In the genomic region with DNA sequence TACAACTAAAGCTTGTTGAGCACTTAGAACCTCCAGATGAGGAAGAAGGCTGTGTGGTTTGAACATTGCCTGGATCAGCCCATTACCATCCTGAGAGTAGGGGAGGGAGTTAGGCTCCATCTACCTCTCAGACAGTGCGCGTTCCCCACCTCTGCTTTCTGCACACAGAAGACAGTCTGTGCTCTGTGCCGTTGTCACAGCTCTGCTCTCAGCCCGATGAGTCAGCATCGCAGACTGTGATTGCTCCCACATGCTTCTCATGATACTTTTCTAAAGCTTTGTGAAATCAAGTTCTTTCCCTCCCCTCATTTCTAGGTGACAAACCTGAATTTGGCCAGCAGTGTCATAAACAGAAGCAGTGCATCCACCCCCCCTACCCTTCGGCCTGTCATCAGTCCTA, we compare ENCODE assay signal across 15 mouse cellular contexts.
DNase-seq lines count a peak whose midpoint lies in the region; ATAC-seq lines count a peak whose summit lies in the region.
"Had no signal": no experiment of that assay in that cellular context is flagged by ENCODE, and none has a peak within 500 bp of the region (broad histone marks: within the 10 kb centered on the region; RNA-seq: fewer than 3 reads in every experiment).

No protein-coding gene starts in this region.

- intact Hi-C loops in left cerebral cortex, postnatal 4 days (cut with DNase I) = loop anchor here (5.0 kb wide), 1 partner anchor 121 kb away; the partner anchor contains the start of gene Tgfb3
- intact Hi-C loops in left cerebral cortex, postnatal 36 days (cut with DNase I) = no loop called here

- no peak for ATAC-seq in kidney, embryonic 14.5 days (ENCODE audit: low FRiP score, low TSS enrichment)

- no peak overlapping the region for H3K4me3 ChIP-seq in kidney, embryonic 14.5 days (ENCODE audit: low read length)
- H3K4me3 ChIP-seq: hindbrain, embryonic 15.5 days; kidney, embryonic 15.5 days had no signal

- no peaks in the 10 kb centered on the region for H3K27me3 ChIP-seq in splenic B cell, adult 2 months (ENCODE audit: control insufficient read depth, insufficient read depth, low read length, poor library complexity, severe bottlenecking)
- H3K27me3 ChIP-seq in kidney, embryonic 14.5 days (ENCODE audit: control insufficient read depth, insufficient read depth, low read length) = no peaks in the 10 kb centered on the region
- H3K27me3 ChIP-seq: hindbrain, embryonic 15.5 days; kidney, embryonic 15.5 days had no signal

- no peaks in the 10 kb centered on the region for H3K9me3 ChIP-seq in kidney, embryonic 14.5 days (ENCODE audit: control insufficient read depth, low read length)
- H3K9me3 ChIP-seq: hindbrain, embryonic 15.5 days; kidney, embryonic 15.5 days had no signal

- no peak overlapping the region for H3K4me2 ChIP-seq in kidney, embryonic 14.5 days (replicated peaks; ENCODE audit: low read depth, low read length)
- H3K4me2 ChIP-seq: hindbrain, embryonic 15.5 days; kidney, embryonic 15.5 days had no signal

- no peaks in the 10 kb centered on the region for H3K36me3 ChIP-seq in splenic B cell, adult 2 months (ENCODE audit: control insufficient read depth, insufficient read depth, low read length, poor library complexity, severe bottlenecking)
- H3K36me3 ChIP-seq in kidney, embryonic 14.5 days (ENCODE audit: control insufficient read depth, insufficient read depth, low read length) = no peaks in the 10 kb centered on the region; the same call in 1 of the 2 replicates

- H3K4me1 ChIP-seq in kidney, embryonic 14.5 days (ENCODE audit: control insufficient read depth, insufficient read depth, low read length) = peaks cover 15% of the 10 kb centered on the region; the same call in 1 of the 2 replicates
- H3K4me1 ChIP-seq: hindbrain, embryonic 15.5 days had no signal

- peak; percentile 75 for DNase-seq in left cerebral cortex, adult 11 months (ENCODE audit: low spot score)
- DNase-seq in left cerebral cortex, postnatal 4 days = no peak
- DNase-seq in frontal cortex, postnatal 10 days (ENCODE audit: low spot score in 2 of 2) = peak; percentile 39 to 43
- DNase-seq in left cerebral cortex, postnatal 36 days (ENCODE audit: low spot score in 2 of 2) = peak; percentile 76 to 81
- DNase-seq in splenic B cell, adult 2 months (ENCODE audit: low read depth, low spot score) = peak; percentile 19
- DNase-seq in urinary bladder, postnatal 10 days (ENCODE audit: low spot score) = no peak
- DNase-seq in kidney, postnatal 14 days = no peak
- DNase-seq: cerebellum, adult 9-11 months; liver; lung, postnatal 10 days; midbrain, embryonic 14.5 days; thymus, postnatal 14 days had no signal

- H3K9ac ChIP-seq in kidney, embryonic 14.5 days (ENCODE audit: low read depth, low read length) = no peak overlapping the region
- H3K9ac ChIP-seq: hindbrain, embryonic 15.5 days; kidney, embryonic 15.5 days had no signal

- no peak overlapping the region for H3K27ac ChIP-seq in kidney, embryonic 14.5 days (ENCODE audit: low read depth, low read length)
- H3K27ac ChIP-seq: hindbrain, embryonic 15.5 days; kidney, embryonic 15.5 days had no signal

- 78% methylated on average over 6 of the region's 6 CpGs for WGBS in kidney, embryonic 14.5 days

Comparison
In these comparisons a context has a peak if more than half of its experiments do, and no peak if none do; other contexts are left out.
1. DNase-seq: peak in left cerebral cortex, adult 11 months (single experiment), frontal cortex, postnatal 10 days (2 of 2), left cerebral cortex, postnatal 36 days (2 of 2) and splenic B cell, adult 2 months (single experiment); none in left cerebral cortex, postnatal 4 days (single experiment), urinary bladder, postnatal 10 days (single experiment) and kidney, postnatal 14 days (single experiment).